Mouse (Mus musculus) embryonic facial prominence, embryonic 11.5 days (tissue): ENCODE data around the gene Rab36. TPM values are rescaled to one million over a fixed set of nuclear protein-coding genes. Genes with fewer than 3 reads are reported as not detected.
"Not testable (repeated sequence)": the region's sequence is repeated elsewhere in the genome, so short reads cannot be mapped to it uniquely, and the experiment has no call there.

ENCODE experiments used
- ATAC-seq: fragments of 200-750 bp; cut with Nextera tagmentation; replicated peaks from 2 replicates; pipeline ENCODE4 v1.8.0; 2017; ENCODE audit warnings: low read depth; ENCODE audit not compliant: insufficient number of reproducible peaks, low FRiP score, low TSS enrichment
- DNase-seq: peaks from one replicate; pipeline ENCODE4 v3.0.0-alpha.2; 2015; ENCODE audit warnings: low spot score
- H3K27ac ChIP-seq: fragments of 300-500 bp; sonication (generic); replicated peaks from 2 replicates; pipeline ENCODE4 v1.5.1; 2014; ENCODE audit warnings: mild to moderate bottlenecking, low read depth, low read length, control low read depth
- H3K27me3 ChIP-seq: fragments of 300-500 bp; sonication (generic); 2 replicates; pipeline ENCODE4 v1.6.1; 2014; ENCODE audit warnings: mild to moderate bottlenecking, low read length, moderate library complexity, mixed read lengths; ENCODE audit not compliant: control insufficient read depth, insufficient read depth
- H3K36me3 ChIP-seq: fragments of 300-500 bp; sonication (generic); replicated peaks from 2 replicates; pipeline ENCODE4 v1.6.1; 2014; ENCODE audit warnings: low read depth, mild to moderate bottlenecking, low read length, moderate library complexity, mixed read lengths; ENCODE audit not compliant: control insufficient read depth, insufficient read depth
- H3K4me1 ChIP-seq: fragments of 300-500 bp; sonication (generic); 2 replicates; pipeline ENCODE4 v1.6.1; 2014; ENCODE audit warnings: low read length, mixed read lengths; ENCODE audit not compliant: control insufficient read depth, insufficient read depth
- H3K4me2 ChIP-seq: fragments of 300-500 bp; sonication (generic); 2 replicates; pipeline ENCODE4 v1.6.1; 2014; ENCODE audit warnings: low read depth, mild to moderate bottlenecking, control low read depth, low read length, moderate library complexity
- H3K4me3 ChIP-seq: fragments of 300-500 bp; sonication (generic); 2 replicates; pipeline ENCODE4 v1.5.1; 2014; ENCODE audit warnings: low read depth, low read length, control low read depth
- H3K9ac ChIP-seq: fragments of 300-500 bp; sonication (generic); replicated peaks from 2 replicates; pipeline ENCODE4 v1.6.1; 2014; ENCODE audit warnings: mild to moderate bottlenecking, control low read depth, low read length
- H3K9me3 ChIP-seq: fragments of 300-500 bp; sonication (generic); replicated peaks from 2 replicates; pipeline ENCODE4 v1.6.1; 2016; ENCODE audit warnings: mild to moderate bottlenecking, low read length, inconsistent platforms, mixed read lengths; ENCODE audit not compliant: control insufficient read depth
- WGBS: fragments of 180-500 bp; shearing (Covaris S2); extraction: QIAGEN DNeasy Blood & Tissue Kit; methylation state at CpG from one replicate; pipeline ENCODE4 v1.1.7; 2014; 5-methylcytosine and 5-hydroxymethylcytosine counted together
- polyA plus RNA-seq: library from polyadenylated mRNA; unstranded; fragments of >200 nt; fragmentation: Nextera tagmentation; extraction: Ambion mirVana; gene quantifications from 2 replicates; pipeline ENCODE4 v1.2.1, GENCODE M21; 2014

Gene Rab36
- polyA plus RNA-seq, 1 experiment from 2014 or later: 8.5 TPM

DNA sequence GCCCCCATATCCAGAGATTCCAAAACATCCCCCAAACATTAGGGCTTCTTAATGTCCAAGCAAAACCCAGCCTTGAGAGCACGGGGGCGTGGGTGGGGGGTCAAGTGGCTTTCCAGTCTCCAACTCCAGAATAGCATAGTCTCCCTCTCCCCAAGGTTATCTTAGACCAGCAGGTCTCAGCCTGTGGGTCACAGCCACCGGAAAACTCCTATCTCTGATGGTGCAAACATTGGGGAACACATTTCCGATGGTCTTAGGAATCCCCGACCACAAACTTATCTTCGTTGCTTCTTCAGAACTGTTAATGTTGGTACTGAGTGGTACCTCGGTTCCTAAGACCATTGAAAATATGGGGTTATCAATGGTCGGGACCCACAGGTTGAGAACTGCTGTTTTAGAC is 8.1 kb upstream of the Rab36 start:
- H3K4me3 ChIP-seq: no peak overlapping the region
- no peaks in the 10 kb centered on the region for H3K36me3 ChIP-seq
- no peak overlapping the region for H3K4me2 ChIP-seq
- WGBS: 84% methylated on average over 8 of the region's 8 CpGs
- no peak overlapping the region for H3K9ac ChIP-seq
- DNase-seq: no peak
- no peaks in the 10 kb centered on the region for H3K9me3 ChIP-seq
- ATAC-seq: no peak
- no peaks in the 10 kb centered on the region for H3K27me3 ChIP-seq
- no peak overlapping the region for H3K27ac ChIP-seq
- no peaks in the 10 kb centered on the region for H3K4me1 ChIP-seq

DNA sequence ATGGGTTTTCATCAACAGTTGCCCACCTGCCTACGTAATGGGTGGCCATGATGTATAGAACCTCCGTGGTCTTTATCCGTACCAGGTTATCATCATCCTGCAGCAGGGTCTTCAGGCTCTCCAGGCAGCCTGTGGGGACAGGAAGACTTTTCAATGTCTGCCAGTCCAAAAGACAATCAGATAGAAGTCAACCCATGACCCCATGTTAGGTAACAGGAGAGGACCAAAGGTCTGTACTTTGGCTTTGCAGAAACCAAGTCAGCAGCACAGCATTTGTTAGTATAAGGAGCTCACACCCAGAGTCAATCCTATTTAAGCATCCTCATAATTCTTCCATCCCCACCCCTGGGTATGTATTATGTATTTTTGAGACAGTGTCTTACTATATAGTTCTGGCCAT is 7.2 kb upstream of the Rab36 start:
- WGBS: 91% methylated on average over 3 of the region's 3 CpGs
- no peaks in the 10 kb centered on the region for H3K4me1 ChIP-seq

DNA sequence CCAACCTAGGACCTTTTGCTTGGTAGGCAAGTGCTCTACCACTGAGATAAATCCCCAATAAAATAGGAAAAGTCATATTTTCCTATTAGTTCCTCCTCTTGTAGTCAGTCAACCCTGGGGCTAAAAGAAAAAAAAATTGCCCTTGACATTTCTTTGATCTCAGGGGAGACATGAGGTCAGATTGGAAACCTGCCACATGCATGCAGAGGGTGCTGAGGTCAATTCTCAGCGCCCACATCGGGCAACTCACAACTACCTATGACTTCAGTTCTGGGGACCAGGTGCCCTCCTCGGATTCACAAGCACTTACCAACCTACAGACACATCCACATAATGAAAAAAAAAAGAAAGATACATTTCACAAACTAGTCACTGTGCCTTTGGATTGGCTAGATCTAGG is 6.6 kb upstream of the Rab36 start:
- DNase-seq (no peak), ATAC-seq (no peak)
- Histone ChIP-seq H3K4me1 (no peaks in the 10 kb centered on the region), H3K36me3 (no peaks in the 10 kb centered on the region), H3K4me2 (no peak overlapping the region), H3K27me3 (no peaks in the 10 kb centered on the region), H3K4me3 (no peak overlapping the region), H3K9me3 (no peaks in the 10 kb centered on the region), H3K27ac (no peak overlapping the region), H3K9ac (no peak overlapping the region)
- 75% methylated on average over 3 of the region's 3 CpGs for WGBS

More for the DNA sequence above, 7.2 kb upstream of the Rab36 start:
- H3K27me3 ChIP-seq: no peaks in the 10 kb centered on the region
- no peak overlapping the region for H3K27ac ChIP-seq
- H3K4me3 ChIP-seq: no peak overlapping the region
- DNase-seq (no peak), ATAC-seq (no peak)
- H3K36me3 ChIP-seq: no peaks in the 10 kb centered on the region
- no peaks in the 10 kb centered on the region for H3K9me3 ChIP-seq
- no peak overlapping the region for H3K4me2 ChIP-seq
- no peak overlapping the region for H3K9ac ChIP-seq

DNA sequence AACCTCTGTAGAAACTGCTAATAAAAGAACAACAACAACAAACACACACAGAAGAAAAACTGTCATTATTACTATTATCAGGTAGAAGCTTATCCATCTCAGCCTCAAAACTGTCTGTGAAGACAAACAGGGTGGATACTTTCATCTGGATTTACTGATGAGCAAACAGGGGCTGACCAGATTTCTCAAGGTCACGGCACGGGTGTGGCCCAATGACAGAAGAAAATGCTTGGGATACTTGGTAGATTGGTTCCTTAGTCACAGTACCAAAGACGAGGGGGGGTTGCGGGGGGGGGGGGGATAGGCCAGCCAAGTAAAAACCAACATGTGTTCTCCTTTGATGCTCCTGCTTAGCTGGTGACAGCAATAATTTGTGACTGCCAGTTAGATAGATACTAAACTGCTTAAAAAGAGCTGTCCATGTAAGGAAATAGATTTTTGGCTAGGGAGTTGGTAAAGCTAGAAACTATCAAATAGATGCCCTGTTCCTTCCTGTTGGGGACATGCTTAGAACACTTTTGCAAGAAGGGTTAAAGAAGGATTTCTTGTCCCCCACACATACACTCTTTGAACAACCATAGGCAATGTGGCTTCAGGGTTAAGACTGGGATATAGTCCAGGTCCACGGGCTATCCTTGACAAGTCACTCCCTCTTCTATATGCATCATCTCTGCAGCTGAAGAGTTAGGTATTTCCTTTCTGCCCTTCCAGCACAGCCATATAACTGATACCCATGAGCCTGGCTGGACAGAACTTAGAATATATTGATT is 5.3 kb upstream of the Rab36 start:
- 80% methylated on average over 5 of the region's 5 CpGs for WGBS
- no peak for DNase-seq
- no peak overlapping the region for H3K4me3 ChIP-seq
- no peak for ATAC-seq
- no peaks in the 10 kb centered on the region for H3K27me3 ChIP-seq
- H3K4me2 ChIP-seq: no peak overlapping the region
- no peaks in the 10 kb centered on the region for H3K36me3 ChIP-seq
- H3K9ac ChIP-seq: no peak overlapping the region
- H3K9me3 ChIP-seq: no peaks in the 10 kb centered on the region
- no peaks in the 10 kb centered on the region for H3K4me1 ChIP-seq
- H3K27ac ChIP-seq: no peak overlapping the region

DNA sequence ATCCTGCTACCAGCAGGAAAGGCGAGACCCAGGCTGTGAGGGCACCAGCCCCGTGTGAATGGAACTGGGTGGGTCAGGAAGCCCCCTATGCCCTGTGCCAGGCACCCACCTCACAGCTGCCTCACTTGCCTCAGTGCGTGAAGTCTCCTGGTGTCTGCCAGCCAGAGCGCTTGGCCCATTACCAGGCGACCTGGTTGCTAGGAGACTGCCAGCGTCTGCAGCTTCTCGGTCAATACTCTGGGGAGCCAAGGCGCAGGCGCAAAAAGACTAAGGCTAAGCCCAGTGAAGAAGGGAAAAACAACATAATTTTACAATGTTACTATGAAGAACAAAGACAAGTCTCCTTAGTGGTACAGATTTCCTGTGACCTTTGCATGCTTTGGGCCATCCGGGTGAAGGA is 4.5 kb upstream of the Rab36 start, which contains the start of gene Rsph14:
Gene Rsph14, minus strand, starts transcription at position 192 of the 400 bp plus-strand sequence.
- Histone ChIP-seq H3K4me1 (no peaks in the 10 kb centered on the region; the same call in 1 of the 2 replicates), H3K4me2 (no peak within 1 kb of the TSS), H3K27ac (no peak within 1 kb of the TSS), H3K36me3 (no peaks in the 10 kb centered on the region), H3K4me3 (no peak within 1 kb of the TSS), H3K27me3 (no peaks in the 10 kb centered on the region), H3K9ac (no peak within 1 kb of the TSS), H3K9me3 (no peaks in the 10 kb centered on the region)
- ATAC-seq: 0 out of 2 replicates have a peak, but pooled peaks have one; percentile 4
- DNase-seq: peak; percentile 80
- 25% methylated on average over 10 of the region's 10 CpGs for WGBS

DNA sequence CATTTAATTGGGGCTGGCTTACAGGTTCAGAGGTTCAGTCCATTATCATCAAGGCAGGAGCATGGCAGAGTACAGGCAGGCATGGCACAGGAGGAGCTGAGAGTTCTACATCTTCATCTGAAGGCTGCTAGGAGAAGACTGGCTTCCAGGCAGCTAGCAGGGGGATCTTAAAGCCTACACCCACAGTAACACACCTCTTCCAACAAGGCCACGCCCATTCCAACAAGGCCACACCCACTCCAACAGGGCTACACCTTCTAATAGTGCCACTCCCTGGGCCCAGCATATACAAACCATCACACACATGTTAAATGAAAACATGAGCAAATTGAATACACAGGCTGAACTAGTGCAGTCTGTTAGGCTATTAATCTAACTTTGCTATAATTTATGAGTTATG is 5.2 kb downstream of the Rab36 start:
- H3K4me2 ChIP-seq, H3K27me3 ChIP-seq, H3K27ac ChIP-seq, H3K4me1 ChIP-seq, H3K36me3 ChIP-seq, H3K4me3 ChIP-seq, DNase-seq, H3K9ac ChIP-seq, H3K9me3 ChIP-seq, ATAC-seq: not testable (repeated sequence)
- 21% methylated on average over 1 of the region's 1 CpGs for WGBS

DNA sequence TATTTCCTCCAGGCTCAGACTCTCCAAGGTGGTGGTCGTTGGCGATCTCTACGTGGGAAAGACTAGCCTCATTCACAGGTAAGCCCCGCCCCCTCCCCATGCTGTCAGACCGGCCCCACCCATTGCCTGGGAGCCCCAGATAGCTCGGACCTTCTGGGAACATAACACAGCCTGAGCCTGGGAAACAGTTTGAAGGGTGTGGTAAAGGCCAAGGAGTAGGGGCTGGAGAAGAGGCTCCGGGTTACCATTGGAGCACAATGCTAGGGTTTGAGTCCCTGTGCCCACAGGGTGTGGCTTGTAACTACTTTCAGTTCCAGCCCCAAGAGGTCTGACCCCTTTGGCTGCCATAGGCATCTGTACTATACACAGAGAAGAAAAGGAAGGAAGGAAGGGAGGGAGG is 7.6 kb downstream of the Rab36 start:
- no peak overlapping the region for H3K27ac ChIP-seq
- 34% methylated on average over 7 of the region's 7 CpGs for WGBS
- no peaks in the 10 kb centered on the region for H3K4me1 ChIP-seq
- no peaks in the 10 kb centered on the region for H3K36me3 ChIP-seq
- H3K27me3 ChIP-seq: no peaks in the 10 kb centered on the region
- H3K9ac ChIP-seq: no peak overlapping the region
- H3K4me2 ChIP-seq: no peak overlapping the region
- no peak overlapping the region for H3K4me3 ChIP-seq
- ATAC-seq (no peak), DNase-seq (no peak)
- H3K9me3 ChIP-seq: no peaks in the 10 kb centered on the region

DNA sequence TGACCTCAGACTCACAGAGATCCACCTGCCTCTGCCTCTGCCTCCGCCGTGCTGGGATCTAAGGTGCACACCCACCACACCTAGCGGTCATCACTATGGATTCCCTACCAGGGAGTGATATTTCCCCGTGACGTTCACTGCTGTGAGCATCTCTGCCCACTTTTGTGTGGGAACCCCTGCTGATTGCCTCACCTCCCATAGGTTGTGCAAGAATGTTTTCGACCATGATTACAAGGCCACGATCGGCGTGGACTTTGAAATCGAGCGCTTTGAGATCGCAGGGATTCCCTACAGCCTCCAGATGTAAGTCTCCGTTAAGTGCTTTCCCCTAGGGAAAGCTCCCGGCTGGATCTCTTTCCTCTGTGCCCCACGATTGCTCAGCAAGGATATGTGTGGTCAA is 9.0 kb downstream of the Rab36 start:
- WGBS: 89% methylated on average over 15 of the region's 15 CpGs
- H3K36me3 ChIP-seq: no peaks in the 10 kb centered on the region
- H3K27ac ChIP-seq: no peak overlapping the region
- H3K9ac ChIP-seq: no peak overlapping the region
- no peaks in the 10 kb centered on the region for H3K9me3 ChIP-seq
- H3K4me2 ChIP-seq: no peak overlapping the region
- no peaks in the 10 kb centered on the region for H3K4me1 ChIP-seq
- H3K4me3 ChIP-seq: no peak overlapping the region
- no peaks in the 10 kb centered on the region for H3K27me3 ChIP-seq
- ATAC-seq: no peak
- no peak for DNase-seq
